Mouse (Mus musculus) spleen, postnatal 10 days (tissue): ENCODE results near the gene Slc37a1.

Source experiments
- DNase-seq, 2 experiments: peaks; one replicate each; pipeline ENCODE4 v3.0.0; 2021 to 2022; ENCODE audit warnings: low spot score in 2 of 2

Slc37a1 gene

GRCm38 (mm10) chr17:31268016-31268415 lies 18.6 kb upstream of the Slc37a1 start:
- peak in 1 of 2 experiments; percentile 11 for DNase-seq

GRCm38 (mm10) chr17:31269761-31270160 lies 16.8 kb upstream of the Slc37a1 start:
- DNase-seq, result peak in 1 of 2 experiments; percentile 15

- peak in 1 of 2 experiments; percentile 13 for DNase-seq
Measured at GRCm38 (mm10) chr17:31270246-31270645, 16.3 kb upstream of the Slc37a1 start.

- peak in 1 of 2 experiments; percentile 10 for DNase-seq
Measured at GRCm38 (mm10) chr17:31270736-31271135, 15.9 kb upstream of the Slc37a1 start.

GRCm38 (mm10) chr17:31271136-31271851 lies 15.3 kb upstream of the Slc37a1 start:
- no peak for DNase-seq

GRCm38 (mm10) chr17:31272416-31273165 lies 14.0 kb upstream of the Slc37a1 start:
- DNase-seq, result no peak

- DNase-seq, result no peak
Measured at GRCm38 (mm10) chr17:31273631-31274030, 13.0 kb upstream of the Slc37a1 start.

- DNase-seq, result no peak
Measured at GRCm38 (mm10) chr17:31275181-31275580, 11.4 kb upstream of the Slc37a1 start.

GRCm38 (mm10) chr17:31276207-31276921 lies 10.2 kb upstream of the Slc37a1 start:
- no peak for DNase-seq

- peak; percentile 85 to 93 for DNase-seq
Measured at GRCm38 (mm10) chr17:31276922-31277918, 9.4 kb upstream of the Slc37a1 start, which contains the start of gene Rsph1. Rsph1 (minus strand) TSS chr17:31277383.

GRCm38 (mm10) chr17:31277931-31278330 lies 8.7 kb upstream of the Slc37a1 start:
- DNase-seq, result no peak

- no peak for DNase-seq
Measured at GRCm38 (mm10) chr17:31279541-31279940, 7.1 kb upstream of the Slc37a1 start.

- DNase-seq, result no peak
Measured at GRCm38 (mm10) chr17:31280269-31280668, 6.3 kb upstream of the Slc37a1 start.

- no peak for DNase-seq
Measured at GRCm38 (mm10) chr17:31281830-31282686, 4.5 kb upstream of the Slc37a1 start.

- DNase-seq, result no peak
Measured at GRCm38 (mm10) chr17:31282687-31283053, 3.9 kb upstream of the Slc37a1 start.

GRCm38 (mm10) chr17:31285867-31286266 lies 725 bp upstream of the Slc37a1 start:
- DNase-seq, result no peak

GRCm38 (mm10) chr17:31287216-31287615 lies 624 bp downstream of the Slc37a1 start:
- no peak for DNase-seq

GRCm38 (mm10) chr17:31288999-31289726 lies 2.6 kb downstream of the Slc37a1 start:
- DNase-seq, result no peak

GRCm38 (mm10) chr17:31290311-31290710 lies 3.7 kb downstream of the Slc37a1 start:
- DNase-seq, result no peak
